Mouse (Mus musculus) right cerebral cortex, postnatal 36 days (tissue): ENCODE measurements at regions not wholly inside any gene's neighbourhood (a gene's known extent, or its start where the extent isn't known, plus 50 kb on each side); places are given as distances from the start of the nearest gene placed in this dataset.
"Not testable (repeated sequence)": the region's sequence is repeated elsewhere in the genome, so short reads cannot be mapped to it uniquely, and the experiment has no call there.

Source experiments
- DNase-seq, 2 experiments: peaks; one replicate each; pipeline ENCODE4 v3.0.0; 2022; ENCODE audit warnings: low spot score in 2 of 2, mixed read lengths in 1 of 2

DNA sequence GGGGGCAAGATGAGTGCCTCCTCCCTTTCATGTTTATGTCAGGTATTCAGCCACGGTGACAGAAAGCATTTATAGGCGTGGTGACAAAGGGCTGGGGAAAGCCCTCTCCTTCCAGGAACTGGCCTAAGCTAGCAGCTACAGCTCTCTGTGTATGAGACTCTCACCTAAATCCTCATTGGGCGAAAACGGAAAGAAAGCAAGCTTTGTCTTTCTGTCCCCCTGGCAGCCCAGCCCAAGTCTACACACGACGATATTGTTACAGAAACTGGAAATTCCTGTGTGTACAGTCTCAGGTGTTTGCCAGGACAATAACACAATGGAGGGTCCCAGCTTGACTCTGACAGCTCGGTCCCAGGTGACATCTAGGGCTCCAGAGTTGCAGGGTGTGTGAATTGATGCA, 60.0 kb downstream of the Dact2 start:
- DNase-seq: no peak

DNA sequence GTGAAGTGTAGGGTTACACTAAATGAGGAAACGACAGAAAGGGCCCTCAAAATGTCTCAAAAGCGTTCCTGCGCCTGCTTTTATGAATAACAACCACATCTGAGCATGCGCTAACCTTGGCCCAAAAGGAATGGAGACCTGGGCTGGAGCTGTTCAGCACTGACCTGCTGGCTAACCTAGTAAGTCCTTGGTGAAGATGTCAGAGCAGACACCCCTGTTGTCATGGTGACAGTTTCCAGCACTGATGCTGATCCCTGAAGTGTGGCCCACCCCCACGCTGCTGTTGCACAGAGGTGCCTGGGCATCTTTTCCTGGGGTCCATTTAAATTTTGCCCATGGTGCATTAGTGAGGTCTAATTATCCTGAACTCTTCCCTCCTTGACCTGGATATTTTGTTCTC, 62.4 kb downstream of the Dact2 start:
- DNase-seq: no peak

DNA sequence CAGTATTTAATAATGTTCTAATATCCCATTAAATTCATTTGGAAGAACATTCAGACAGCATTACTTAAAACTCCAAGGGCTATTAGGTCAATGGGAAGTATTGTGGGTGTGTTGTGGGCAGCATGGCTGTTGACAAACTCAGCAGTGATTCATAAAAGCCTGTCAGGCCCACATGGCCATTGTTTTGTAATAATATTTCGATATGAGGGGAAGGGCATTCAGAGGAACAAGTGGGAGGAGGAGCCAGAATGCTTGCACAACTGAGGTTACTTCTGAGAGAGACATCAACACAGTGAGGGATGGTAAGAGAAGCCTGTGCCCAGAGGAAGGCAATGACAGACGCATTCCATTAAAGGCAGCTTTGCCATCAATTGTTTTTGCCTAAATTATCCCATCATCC, 63.8 kb downstream of the Dact2 start:
- DNase-seq: no peak

DNA sequence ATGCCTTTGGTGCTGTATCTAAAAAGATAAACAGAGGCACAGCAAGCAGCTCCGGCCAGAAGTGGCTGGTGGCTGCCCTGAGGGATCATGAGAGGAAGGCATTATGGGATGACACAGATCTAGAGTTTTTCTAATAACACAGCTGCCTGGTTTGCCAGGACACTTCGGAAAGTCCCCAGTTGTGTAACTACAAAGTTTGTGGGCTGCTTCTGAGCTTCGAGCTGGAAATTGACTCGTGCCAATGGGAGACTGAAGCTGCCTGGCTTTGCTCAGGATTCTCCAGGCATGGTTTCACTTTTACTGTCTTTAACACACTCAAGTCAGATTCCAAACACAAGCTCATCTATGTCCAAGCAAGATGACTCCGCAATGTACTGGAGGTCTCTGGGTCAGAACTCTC, 65.2 kb downstream of the Dact2 start:
- DNase-seq: no peak

DNA sequence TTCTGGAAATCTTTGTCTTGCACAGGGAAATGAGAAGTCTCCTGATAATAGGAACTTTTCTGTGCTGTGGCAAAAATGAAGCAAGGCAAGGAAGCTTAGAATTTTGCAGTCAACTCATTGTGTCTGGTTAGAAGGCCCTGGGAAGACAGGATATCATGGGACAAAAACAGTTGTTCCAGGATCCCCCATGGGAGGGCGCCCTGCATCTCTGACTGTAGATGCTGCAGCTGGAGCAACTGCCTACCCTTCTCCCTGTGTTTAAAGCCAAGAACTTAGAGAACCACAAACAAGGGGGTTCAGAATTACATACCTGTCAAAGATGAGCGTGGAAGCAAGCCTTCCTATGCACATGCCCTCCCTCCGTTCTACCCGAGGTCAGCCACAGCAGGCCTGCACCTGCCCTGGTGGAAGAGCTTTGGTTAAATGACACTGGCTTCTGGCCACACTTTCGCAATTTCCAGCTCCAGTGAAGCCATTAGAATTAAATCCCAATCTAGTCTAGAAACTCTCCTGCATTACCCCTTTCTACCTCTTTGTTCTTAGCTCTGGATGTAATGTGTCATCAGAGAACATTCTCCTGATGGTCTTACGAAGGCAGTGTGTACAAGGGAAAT, 67.3 kb downstream of the Dact2 start:
- peak; percentile 75 to 77 for DNase-seq

DNA sequence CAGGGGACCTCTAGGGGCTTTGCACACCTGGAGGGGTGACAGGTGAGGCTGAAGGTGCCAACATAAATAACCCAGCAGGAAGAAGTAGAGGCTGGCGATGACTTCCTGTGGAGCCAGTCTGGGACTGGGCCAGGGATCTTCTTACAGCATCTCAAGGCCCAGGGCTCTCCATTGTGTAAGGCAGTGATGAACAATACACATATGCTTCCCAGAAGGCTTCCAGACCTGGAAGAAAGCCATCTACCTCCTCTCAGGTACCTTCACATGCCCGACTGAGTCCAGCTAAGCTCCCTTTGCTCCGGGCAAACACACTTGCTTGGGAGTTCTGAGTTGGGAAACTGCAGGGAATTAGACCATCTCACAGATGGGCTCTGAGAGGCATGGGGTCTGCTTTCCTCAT, 69.5 kb downstream of the Dact2 start:
- no peak for DNase-seq

DNA sequence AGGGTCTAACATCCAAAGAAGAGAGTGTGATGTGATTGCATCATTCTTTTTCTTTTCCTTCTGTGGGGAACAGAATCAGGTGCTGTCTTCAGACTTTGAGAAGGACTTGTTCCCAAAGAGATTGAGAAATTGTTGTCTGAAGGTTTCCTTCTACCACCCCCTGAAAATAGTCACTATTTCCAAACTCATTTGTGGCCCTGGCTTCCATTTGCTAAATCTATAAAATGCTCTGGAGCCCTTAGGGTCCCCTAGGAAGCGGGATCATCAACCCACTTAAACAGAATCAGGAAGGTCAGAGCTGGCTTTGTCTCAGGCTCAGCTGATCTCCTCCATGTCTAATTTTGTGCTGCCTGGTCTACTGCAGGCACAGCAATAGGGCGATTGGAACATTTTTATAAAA, 70.1 kb downstream of the Dact2 start:
- DNase-seq: no peak

DNA sequence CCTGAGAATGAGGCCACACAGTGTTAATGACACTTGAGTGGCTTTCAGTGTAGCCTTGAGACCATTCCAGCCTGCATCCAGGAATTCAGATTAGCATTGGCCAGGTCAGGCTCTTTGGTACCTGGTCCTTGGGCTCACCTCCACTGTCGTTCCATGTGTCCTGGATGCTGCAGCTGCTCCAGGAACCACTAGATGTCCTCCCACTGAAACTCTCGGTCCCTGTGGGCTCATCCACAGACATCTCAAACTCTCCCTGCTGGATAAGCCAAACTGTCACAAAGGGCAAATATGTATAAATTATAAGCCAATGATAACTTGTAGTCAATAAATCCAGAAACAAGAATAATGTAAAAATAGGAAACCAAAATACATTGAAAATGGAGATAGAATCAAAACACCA, 67.7 kb upstream of the Gm7358 start:
- DNase-seq: not testable (repeated sequence)

DNA sequence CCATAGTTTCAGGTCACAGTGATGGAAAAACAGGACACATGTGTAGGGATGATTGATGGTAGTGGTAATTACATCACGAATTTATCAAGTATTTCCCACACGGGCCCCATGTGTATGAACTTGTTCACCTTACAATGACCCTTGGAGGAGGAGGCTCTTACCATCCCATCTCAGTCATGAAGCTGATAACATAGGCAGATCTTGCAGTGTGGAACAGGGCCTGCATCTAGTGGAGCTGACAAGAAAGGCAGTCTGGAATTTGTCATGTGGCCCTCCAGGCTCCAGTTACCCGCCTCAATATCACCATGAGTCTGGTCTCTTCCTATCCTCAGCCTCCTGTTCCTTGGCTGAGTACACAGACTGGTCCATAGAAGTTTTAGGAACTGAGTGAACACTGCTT, 59.5 kb upstream of the Gm7358 start:
- DNase-seq: no peak

DNA sequence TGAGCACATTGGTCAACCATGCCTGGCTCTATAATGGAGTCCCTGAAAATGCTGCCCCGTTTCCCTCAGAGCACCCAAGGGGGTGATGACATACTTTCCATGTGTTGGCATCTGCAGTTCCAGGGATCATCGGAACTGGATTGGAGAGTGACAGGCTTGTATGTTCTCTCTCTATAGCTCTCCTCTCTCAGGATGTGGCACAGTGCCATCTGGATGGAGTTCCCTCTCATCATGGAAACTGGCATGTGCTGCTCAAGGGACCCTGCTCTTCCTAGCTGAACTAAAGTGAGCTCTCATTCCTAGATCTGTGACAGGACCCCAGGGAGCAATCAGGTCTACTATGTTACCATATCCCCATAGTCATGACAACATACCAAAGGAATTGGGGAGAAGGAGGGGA, 56.9 kb upstream of the Gm7358 start:
- DNase-seq: no peak

DNA sequence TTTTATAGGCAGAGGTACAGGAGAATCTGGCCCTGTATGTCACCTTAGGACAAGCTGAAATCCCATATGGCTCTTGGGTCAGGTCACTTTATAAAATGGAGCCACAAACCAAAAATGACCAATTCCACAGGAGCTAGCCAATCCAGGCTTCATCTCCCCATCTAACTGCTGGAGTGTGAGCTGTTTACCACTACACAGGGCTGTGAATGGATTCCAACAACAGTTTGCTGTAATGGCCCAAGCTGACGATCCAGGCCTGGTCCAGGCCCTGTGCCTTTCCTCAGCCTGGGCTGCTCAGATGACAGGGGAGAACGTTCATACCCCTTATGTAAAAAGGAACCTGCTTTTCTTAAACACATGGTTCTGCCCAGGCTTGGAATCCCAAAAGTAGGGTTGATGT, 55.5 kb upstream of the Gm7358 start:
- no peak for DNase-seq

DNA sequence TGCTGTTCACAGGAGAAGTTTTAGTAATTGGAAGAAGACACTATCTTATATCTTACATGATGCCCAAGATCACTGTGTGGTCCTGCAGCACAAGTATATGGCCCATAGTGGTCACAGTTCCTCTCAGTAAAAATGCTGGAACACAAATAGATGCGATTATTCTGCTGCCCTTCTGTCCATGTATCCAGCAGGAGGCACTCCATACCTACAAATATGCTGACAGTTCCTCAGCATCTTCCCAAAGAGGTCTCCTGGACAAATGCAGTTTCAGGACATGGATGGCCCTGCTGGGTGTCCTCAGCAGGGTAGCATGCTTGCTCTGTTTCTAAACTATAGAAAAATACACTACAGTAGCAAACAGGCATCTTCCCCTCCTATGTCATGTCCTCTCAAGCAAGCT, 52.4 kb upstream of the Gm7358 start:
- DNase-seq: not testable (repeated sequence)
